Mouse (Mus musculus): ENCODE data around the gene Bcl2l12. TPM values are rescaled to one million over a fixed set of nuclear protein-coding genes. Genes with fewer than 3 reads are reported as not detected.
A peak's percentile ranks its signal among the peaks of the same experiment; 100 is the strongest.

Bcl2l12 gene
- total RNA-seq, 1 experiment from 2014 or later = 19.8 TPM

DNA sequence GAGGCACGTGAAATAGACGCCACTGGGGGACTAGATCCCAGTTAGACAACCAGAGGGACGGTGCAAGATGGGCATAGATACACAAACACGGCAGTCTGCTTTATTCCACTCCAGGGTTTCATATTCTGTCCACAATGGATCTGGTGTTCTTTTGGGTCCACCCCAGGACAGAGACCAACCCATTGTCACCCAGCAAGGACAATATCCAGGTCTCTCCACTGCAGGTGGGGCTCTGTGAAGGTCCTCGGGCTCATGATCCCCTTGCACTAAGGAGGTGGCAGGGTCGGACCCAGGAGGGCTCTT, 23.4 kb downstream of the Bcl2l12 start:
- no peak for ATAC-seq (replicated peaks in 1 of 2; ENCODE audit: insufficient read depth in 1 of 2, low FRiP score in 2 of 2, low TSS enrichment in 1 of 2, low read depth in 1 of 2, poor library complexity in 2 of 2, severe bottlenecking in 2 of 2)

DNA sequence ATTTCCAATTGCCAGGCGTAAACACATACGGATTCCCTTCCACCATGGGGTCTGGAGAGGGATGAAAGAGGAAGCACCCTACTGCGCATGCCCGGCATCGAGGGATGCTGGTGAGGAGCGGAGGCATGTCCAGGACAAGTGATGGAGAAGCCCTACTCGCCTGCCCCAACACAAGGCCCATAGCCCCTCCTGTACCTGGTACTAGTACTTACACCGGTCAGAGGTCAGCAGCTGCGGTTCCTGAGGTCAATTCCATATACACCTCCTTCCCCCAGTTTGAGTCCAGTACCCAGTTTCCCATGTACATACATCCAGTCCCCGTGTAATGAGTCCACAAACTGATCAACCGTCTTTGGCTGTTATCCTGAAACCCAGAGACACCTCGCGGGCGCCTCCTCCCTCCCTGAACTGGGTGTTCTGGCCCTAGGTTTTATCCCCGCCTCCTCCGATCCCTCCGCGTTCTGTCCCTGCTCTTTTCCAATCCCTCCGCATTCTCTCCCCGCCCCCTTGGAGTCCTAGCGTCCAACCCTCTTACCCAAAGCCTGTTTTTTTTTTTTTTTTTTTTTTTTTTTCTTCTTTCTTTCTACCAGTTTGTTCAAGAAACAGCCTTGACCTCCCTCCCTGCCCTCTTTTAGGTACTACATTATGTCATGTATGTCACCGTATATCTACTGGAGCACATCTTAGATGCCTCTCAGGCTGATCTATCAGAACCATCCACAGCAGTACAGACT, 24.0 kb downstream of the Bcl2l12 start, which contains the start of gene Cpt1c:
TSS of gene Cpt1c (minus strand) at position 469 of the 734 bp plus-strand sequence.
- 0 out of 4 replicates have a peak, but pooled peaks of 1 of the 2 experiments have one; percentile 24 for ATAC-seq (replicated peaks in 1 of 2; ENCODE audit: insufficient read depth in 1 of 2, low FRiP score in 2 of 2, low TSS enrichment in 1 of 2, low read depth in 1 of 2, poor library complexity in 2 of 2, severe bottlenecking in 2 of 2)

DNA sequence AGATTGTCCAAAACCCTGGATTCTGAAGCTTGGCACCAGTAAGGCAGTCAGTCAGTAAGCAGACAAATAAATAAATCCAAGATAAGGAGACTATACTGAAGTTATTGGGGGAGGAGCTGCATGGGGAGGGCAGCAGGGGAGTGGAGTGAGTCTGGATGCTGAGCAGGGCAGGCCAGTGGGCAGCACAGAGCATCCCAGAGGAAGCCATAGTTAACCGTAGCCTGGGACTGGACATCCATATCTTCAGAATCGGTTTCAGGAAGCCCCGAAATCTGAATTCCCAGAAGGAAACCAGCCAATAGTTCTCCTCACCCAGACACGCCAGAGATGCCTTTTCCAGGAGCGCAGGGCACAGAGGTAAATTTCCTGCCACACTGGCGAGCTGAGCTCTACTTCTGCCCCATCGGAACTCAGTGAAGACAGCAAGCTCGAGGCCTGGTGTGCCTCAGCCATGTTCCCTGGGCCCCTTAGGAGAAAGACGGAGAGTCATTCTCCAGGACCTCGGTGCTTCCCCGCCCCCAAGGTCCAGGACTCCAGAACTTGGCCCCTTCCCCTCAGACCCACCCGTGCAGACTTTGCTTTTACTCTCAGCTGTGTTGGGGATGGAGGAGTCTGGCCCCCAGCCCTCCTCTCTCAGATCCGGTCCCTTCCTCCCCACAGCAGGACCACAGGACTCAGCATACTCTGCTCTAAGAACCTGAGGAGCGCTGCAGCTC, 24.9 kb downstream of the Bcl2l12 start:
- ATAC-seq (replicated peaks in 1 of 2; ENCODE audit: insufficient read depth in 1 of 2, low FRiP score in 2 of 2, low TSS enrichment in 1 of 2, low read depth in 1 of 2, poor library complexity in 2 of 2, severe bottlenecking in 2 of 2) = no peak

DNA sequence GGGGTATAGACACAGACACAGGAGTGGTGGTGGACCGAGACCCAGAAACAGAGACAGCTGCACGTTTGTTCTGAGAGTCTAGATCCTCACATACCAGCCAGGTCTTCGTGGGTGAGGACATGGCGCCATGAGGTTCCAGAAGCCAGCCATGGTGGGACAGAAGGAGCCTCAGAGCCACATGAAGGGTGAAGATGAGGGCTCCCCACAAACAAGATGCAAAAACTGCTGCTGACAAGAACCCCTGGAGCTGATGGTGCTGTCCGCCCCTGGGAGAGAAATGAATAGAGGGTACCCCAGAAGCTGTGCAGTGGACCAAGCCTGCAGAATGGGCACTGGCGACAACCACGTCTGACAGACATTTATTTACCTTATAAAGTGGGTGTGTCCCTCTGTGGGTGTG, 27.4 kb downstream of the Bcl2l12 start:
- no peak for ATAC-seq (replicated peaks in 1 of 2; ENCODE audit: insufficient read depth in 1 of 2, low FRiP score in 2 of 2, low TSS enrichment in 1 of 2, low read depth in 1 of 2, poor library complexity in 2 of 2, severe bottlenecking in 2 of 2)

DNA sequence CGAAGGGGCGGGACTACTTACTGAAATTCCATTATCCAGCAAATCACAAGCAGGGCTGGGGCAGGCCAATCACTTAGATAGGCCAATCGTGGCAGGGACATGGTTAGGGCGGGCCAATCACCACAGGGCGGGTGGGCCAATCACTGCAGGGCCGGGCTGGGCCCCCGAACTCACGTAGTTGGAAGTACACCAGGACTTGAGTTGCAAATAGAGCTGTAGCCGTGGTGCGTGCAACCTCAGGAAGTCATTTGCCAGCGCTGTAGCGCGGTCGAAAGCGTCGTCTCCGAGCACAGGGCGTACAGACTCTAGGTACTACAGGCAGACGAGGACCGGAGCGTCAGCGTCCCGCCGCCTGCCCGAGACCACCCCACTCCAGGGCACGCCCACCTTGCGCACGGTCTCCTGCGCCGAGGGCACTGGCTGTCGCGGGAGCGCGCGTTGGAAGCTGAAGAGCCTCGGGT, 28.3 kb downstream of the Bcl2l12 start:
- ATAC-seq (replicated peaks in 1 of 2; ENCODE audit: insufficient read depth in 1 of 2, low FRiP score in 2 of 2, low TSS enrichment in 1 of 2, low read depth in 1 of 2, poor library complexity in 2 of 2, severe bottlenecking in 2 of 2) = peak; percentile 84 to 86

DNA sequence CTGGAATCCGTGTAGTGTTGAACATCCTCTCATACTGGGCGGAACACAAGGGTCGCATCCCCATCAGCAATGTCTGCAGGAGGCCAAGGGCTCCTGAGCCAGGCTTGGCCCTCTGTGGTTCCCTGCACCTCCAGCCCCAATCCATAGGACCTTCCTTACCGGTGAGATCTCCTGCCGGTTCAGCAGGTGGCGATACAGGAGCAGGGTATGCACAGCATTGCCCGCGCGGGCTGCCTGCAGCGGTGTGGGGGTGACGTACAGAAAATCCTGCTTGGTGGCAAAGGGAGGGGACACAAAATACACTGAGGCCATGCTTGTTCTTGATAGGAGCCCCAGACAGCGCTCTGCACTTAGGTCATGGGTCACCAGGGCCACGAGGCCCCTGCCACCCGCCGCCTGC, 31.9 kb downstream of the Bcl2l12 start:
- no peak for ATAC-seq (replicated peaks in 1 of 2; ENCODE audit: insufficient read depth in 1 of 2, low FRiP score in 2 of 2, low TSS enrichment in 1 of 2, low read depth in 1 of 2, poor library complexity in 2 of 2, severe bottlenecking in 2 of 2)

DNA sequence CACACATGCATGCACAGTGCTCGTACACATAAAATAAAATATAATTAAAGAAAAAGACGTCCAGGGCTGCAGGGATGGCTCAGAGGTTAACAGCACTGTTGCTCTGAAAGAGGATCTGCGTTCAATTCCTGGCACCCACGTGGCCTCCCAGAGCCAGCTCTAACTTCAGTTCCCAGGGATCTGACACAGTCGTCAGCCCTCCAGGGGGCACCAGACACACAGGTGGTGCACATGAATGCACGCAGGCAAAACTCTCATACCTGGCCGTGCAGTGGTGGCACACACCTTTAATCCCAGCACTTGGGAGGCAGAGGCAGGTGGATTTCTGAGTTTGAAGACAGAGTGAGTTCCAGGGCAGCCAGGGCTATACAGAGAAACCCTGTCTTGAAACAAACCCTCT, 32.5 kb downstream of the Bcl2l12 start:
- ATAC-seq (replicated peaks in 1 of 2; ENCODE audit: insufficient read depth in 1 of 2, low FRiP score in 2 of 2, low TSS enrichment in 1 of 2, low read depth in 1 of 2, poor library complexity in 2 of 2, severe bottlenecking in 2 of 2) = no peak

DNA sequence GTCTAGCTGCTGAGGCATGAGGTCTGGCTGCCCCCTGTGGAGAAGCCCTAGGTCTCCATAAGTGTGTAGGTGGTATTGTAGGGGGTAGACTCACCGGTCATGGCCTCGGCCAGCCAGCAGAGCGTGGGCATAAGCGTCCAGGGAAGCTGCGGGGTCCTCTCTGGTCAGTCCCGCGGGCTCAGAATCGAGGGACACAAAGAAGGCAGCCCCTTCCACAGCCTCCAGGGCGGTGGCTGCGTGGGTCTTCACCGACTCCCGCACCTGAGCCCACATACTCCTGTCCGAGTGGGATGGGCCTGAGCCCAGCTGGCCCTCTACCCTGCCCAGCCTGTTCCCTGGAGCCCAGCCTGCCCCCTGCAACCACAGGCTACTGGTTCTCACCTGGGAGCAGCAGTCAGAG, 33.5 kb downstream of the Bcl2l12 start:
- ATAC-seq (replicated peaks in 1 of 2; ENCODE audit: insufficient read depth in 1 of 2, low FRiP score in 2 of 2, low TSS enrichment in 1 of 2, low read depth in 1 of 2, poor library complexity in 2 of 2, severe bottlenecking in 2 of 2) = no peak

DNA sequence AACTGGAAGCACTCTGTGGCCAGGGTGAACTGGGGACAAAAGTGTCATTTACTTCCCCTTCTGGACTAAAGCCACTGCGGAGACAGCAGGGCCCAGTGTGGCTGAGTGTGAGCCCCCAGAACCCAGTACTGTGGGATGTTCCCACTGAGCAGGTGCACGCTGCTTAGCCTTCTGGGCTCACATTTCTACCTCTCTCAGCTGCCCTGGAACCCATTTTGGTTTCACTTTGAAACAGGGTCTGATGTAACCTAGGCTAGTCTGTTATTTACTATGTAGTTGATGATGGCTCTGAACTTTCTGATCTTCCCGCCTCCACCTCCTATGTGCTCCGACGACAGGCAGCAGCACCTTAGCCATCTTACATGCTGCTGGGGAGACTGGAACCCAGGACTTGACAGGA, 35.7 kb downstream of the Bcl2l12 start:
- ATAC-seq (replicated peaks in 1 of 2; ENCODE audit: insufficient read depth in 1 of 2, low FRiP score in 2 of 2, low TSS enrichment in 1 of 2, low read depth in 1 of 2, poor library complexity in 2 of 2, severe bottlenecking in 2 of 2) = no peak

DNA sequence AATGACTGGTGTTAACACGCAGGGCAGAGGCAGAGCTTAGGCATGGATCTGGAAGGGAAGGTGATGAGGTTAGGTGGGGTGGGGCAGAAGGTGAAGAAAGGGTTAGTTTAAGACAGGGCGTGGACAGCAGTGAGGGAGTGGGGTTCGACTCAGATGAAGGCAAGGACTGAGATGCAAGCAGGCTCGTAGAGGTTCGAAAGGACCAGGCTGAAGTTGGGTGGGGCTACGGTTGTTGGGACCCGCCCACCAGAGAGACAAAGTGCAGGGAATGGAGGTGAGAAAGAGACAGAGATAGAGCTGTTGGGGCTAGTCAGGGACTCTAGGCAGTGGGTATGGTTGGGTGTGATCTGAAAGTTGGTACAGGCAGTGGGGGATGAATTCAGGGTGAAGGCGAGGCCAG, 36.2 kb downstream of the Bcl2l12 start:
- ATAC-seq (replicated peaks in 1 of 2; ENCODE audit: insufficient read depth in 1 of 2, low FRiP score in 2 of 2, low TSS enrichment in 1 of 2, low read depth in 1 of 2, poor library complexity in 2 of 2, severe bottlenecking in 2 of 2) = no peak

DNA sequence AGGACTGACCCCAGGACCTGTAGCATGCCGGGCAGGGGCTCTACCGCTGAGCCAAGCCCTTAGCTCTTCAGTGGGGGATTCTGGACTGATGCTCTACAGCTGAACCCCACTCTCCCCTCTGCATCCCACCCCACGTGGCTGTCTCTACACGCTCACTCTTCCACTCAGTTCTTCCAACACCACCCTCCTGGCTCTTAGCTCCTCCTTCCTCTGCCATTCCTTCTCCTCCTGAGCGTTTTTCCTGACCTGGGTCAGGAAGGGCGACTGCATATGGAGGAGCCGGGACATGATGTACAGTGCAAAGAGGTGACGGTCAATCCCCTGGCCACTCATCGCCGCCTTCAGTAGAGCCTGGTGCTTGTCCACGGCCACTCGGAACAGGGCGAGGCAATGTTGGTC, 38.0 kb downstream of the Bcl2l12 start:
- ATAC-seq (replicated peaks in 1 of 2; ENCODE audit: insufficient read depth in 1 of 2, low FRiP score in 2 of 2, low TSS enrichment in 1 of 2, low read depth in 1 of 2, poor library complexity in 2 of 2, severe bottlenecking in 2 of 2) = no peak

DNA sequence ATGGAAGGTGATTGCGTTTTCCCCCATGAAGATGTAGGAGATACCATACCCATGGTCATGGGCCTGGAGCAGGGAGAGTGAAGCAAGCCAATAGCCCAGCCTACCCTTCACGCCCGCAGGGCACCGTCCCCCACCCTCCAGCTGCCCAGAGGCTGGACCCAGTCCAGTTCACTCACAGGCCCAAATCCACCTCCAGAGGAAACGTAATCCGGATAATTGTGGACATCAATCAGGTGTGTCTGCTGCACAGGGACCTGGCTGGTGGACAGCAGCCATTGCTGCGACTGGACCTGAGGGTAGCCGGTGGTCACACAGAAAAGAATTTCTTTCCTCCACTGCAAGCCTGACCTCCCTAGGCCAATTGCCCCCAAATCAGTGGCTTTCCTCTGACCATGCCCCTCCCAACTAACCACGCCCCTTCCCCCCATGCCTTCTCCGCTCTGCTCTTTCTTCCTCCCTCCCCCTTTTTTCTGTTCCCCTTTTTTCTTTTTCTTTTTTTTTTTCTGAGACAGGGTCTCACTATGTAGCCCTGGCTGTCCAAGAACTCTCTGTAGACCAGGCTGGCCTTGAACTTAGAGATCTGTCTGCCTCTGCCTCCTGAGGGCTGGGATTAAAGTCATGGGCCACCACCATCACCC, 38.5 kb downstream of the Bcl2l12 start:
- no peak for ATAC-seq (replicated peaks in 1 of 2; ENCODE audit: insufficient read depth in 1 of 2, low FRiP score in 2 of 2, low TSS enrichment in 1 of 2, low read depth in 1 of 2, poor library complexity in 2 of 2, severe bottlenecking in 2 of 2)

DNA sequence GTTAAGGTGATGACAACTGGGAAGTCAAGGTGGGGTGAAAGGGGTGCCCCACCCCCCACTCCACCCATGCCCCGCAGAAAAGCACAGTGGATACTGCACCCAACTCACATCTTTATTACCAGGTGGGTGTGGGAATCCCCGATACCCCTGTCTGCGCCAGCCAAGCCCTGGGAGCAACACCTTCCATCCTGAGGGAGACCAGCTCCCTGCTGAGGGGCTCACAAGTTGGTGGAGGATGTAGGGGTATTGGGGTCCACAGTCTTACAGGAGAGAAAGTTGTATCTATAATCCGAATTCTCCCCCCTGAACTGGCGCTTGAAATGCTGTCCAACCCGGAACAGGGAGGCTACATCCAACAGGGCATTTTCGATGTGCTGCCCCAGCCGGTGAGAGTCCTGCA, 39.2 kb downstream of the Bcl2l12 start:
- ATAC-seq (replicated peaks in 1 of 2; ENCODE audit: insufficient read depth in 1 of 2, low FRiP score in 2 of 2, low TSS enrichment in 1 of 2, low read depth in 1 of 2, poor library complexity in 2 of 2, severe bottlenecking in 2 of 2) = no peak

DNA sequence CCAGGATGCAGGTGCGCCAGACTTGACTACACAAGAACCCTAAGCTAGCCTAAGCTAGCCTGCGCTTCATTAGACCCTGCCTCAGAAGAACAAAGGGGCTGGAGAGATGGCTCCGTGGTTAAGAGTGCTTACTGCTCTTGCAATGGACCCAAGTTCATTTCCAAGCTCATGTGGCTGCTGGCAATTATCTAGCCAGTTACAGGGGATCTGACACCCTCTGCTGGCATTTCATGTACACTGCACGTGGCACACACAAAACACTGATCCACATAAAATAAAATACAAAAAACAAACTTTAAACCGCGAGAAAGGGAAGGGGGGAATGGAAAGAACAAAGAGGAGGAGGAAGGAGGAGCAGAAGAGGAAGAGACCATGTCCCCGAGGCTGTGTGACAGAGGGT, 40.3 kb downstream of the Bcl2l12 start:
- peak in 1 of 2 experiments; percentile 53; a peak in 1 of 4 replicates for ATAC-seq (replicated peaks in 1 of 2; ENCODE audit: insufficient read depth in 1 of 2, low FRiP score in 2 of 2, low TSS enrichment in 1 of 2, low read depth in 1 of 2, poor library complexity in 2 of 2, severe bottlenecking in 2 of 2)

DNA sequence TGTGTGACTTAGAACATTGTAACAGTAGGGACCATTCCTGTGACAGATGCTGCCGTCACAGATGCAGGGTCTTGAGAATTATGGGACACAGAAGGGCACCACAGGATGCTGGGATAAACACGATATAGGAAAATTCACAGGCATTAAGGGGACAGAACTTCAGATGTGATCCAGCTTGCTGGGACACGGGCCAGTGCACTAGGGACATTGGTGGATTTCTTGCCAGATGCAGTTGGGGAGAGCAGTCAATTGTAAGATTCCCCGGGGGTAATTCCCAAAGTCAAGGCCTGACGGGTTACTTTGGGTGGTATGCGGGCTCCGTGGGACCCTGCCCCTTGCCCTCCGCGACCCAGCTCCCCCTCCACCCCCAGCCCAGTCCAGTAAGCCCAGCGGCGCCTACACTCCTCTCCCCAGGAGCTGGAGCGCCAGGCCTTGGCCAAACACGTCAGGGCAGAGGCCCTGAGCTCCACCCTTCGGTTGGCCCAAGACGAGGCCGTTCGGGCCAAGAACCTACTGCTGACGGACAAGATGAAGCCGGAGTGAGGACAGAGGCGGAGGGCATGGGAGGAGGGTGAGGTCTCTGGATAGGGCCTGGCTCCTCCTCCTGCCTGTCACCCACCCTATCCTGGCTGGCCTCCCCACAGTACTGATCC, 41.2 kb downstream of the Bcl2l12 start:
- no peak for ATAC-seq (replicated peaks in 1 of 2; ENCODE audit: insufficient read depth in 1 of 2, low FRiP score in 2 of 2, low TSS enrichment in 1 of 2, low read depth in 1 of 2, poor library complexity in 2 of 2, severe bottlenecking in 2 of 2)

DNA sequence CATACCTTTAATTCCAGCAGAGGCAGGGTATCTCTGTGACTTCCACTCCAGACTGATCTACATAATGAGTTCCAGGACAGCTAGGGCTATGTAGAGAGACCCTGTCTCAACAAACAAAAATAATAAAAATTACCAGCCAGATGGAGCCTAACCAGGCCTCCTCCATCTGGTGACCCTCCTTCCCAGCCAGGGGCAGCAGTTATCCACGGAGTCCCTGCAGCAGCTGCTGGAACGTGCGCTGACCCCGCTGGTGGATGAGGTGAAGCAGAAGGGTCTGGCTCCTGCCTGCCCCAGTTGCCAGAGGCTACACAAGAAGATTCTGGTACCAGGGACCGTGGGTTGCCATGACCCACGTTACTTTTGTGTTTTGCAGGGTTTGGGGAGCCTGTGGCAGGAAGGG, 42.2 kb downstream of the Bcl2l12 start:
- no peak for ATAC-seq (replicated peaks in 1 of 2; ENCODE audit: insufficient read depth in 1 of 2, low FRiP score in 2 of 2, low TSS enrichment in 1 of 2, low read depth in 1 of 2, poor library complexity in 2 of 2, severe bottlenecking in 2 of 2)

DNA sequence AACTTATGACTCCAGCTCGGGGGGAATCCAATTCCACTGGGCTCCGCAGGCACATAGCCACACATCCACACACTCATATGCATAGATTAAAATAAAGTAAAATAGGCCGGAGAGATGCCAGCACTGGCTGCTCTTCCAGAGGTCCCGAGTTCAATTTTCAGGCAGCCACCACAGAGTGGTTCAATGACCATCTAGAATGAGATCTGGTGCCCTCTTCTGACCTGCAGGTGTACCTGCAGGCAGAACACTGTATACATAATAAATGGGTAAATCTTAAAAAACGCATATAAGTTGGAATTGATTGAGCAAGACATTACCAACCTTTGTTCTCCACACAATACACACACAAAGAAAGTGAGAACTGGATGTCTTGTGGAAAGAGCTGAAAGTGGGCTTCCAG, 42.9 kb downstream of the Bcl2l12 start:
- ATAC-seq (replicated peaks in 1 of 2; ENCODE audit: insufficient read depth in 1 of 2, low FRiP score in 2 of 2, low TSS enrichment in 1 of 2, low read depth in 1 of 2, poor library complexity in 2 of 2, severe bottlenecking in 2 of 2) = no peak

All from hematopoietic stem cell, adult 5-6 weeks (primary cell).